Mouse (Mus musculus) erythroblast, adult 5-6 weeks (primary cell): ENCODE data around the gene Dohh. TPM values are rescaled to one million over a fixed set of nuclear protein-coding genes. Genes with fewer than 3 reads are reported as not detected.

ENCODE experiments used
- total RNA-seq, 2 experiments: library from RNA; stranded (forward) in 1 of 2; stranded (reverse) in 1 of 2; fragments of 150-400 nt in 1 of 2; fragments of 200-764, 138-1000 nt in 1 of 2; gene quantifications; 2 replicates each; pipeline versions ENCODE4 v1.2.3 to v1.2.4; 2015 to 2017; ENCODE audit warnings: low replicate concordance in 2 of 2

The Dohh gene
- total RNA-seq, 2 experiments from 2014 or later: 10.4 to 33.7 TPM

Other genes with a start within 250 kb of the Dohh start
Only the 30 nearest of the 35 such genes appear.
- 4.4 and 11.3 TPM in 2 replicates for gene Pias4, start 216.5 kb upstream of the Dohh start, total RNA-seq (2015; ENCODE audit: low replicate concordance)
- 12.3 and 19.3 TPM in 2 replicates for gene Pias4, start 216.5 kb upstream of the Dohh start, total RNA-seq (2017; ENCODE audit: low replicate concordance)
- 227 and 267 TPM in 2 replicates for gene Eef2, start 207.8 kb upstream of the Dohh start, total RNA-seq (2015; ENCODE audit: low replicate concordance)
- gene Eef2, start 207.8 kb upstream of the Dohh start, total RNA-seq (2017; ENCODE audit: low replicate concordance): 388 and 458 TPM in 2 replicates
- 3.3 and 7.3 TPM in 2 replicates for gene Dapk3, start 201.4 kb upstream of the Dohh start, total RNA-seq (2015; ENCODE audit: low replicate concordance)
- gene Dapk3, start 201.4 kb upstream of the Dohh start, total RNA-seq (2017; ENCODE audit: low replicate concordance): 10.8 and 11.8 TPM in 2 replicates
- not detected in 2 replicates for gene 4930442H23Rik, start 200.6 kb upstream of the Dohh start, total RNA-seq (2015; ENCODE audit: low replicate concordance)
- gene 4930442H23Rik, start 200.6 kb upstream of the Dohh start, total RNA-seq (2017; ENCODE audit: low replicate concordance): not detected in 2 replicates
- not detected in 2 replicates for gene Nmrk2, start 182.4 kb upstream of the Dohh start, total RNA-seq (2015; ENCODE audit: low replicate concordance)
- not detected in 2 replicates for gene Nmrk2, start 182.4 kb upstream of the Dohh start, total RNA-seq (2017; ENCODE audit: low replicate concordance)
- not detected in 2 replicates for gene Atcay, start 153.6 kb upstream of the Dohh start, total RNA-seq (2015; ENCODE audit: low replicate concordance)
- gene Atcay, start 153.6 kb upstream of the Dohh start, total RNA-seq (2017; ENCODE audit: low replicate concordance): not detected in 2 replicates
- gene Zfr2, start 151.3 kb upstream of the Dohh start, total RNA-seq (2015; ENCODE audit: low replicate concordance): not detected in 2 replicates
- not detected in 2 replicates for gene Zfr2, start 151.3 kb upstream of the Dohh start, total RNA-seq (2017; ENCODE audit: low replicate concordance)
- 0.42 and 0.96 TPM in 2 replicates for gene Matk, start 131.5 kb upstream of the Dohh start, total RNA-seq (2015; ENCODE audit: low replicate concordance)
- 4.3 TPM in 2 replicates for gene Matk, start 131.5 kb upstream of the Dohh start, total RNA-seq (2017; ENCODE audit: low replicate concordance)
- gene Mrpl54, start 117.5 kb upstream of the Dohh start, total RNA-seq (2015; ENCODE audit: low replicate concordance): 6.3 and 56.3 TPM in 2 replicates
- gene Mrpl54, start 117.5 kb upstream of the Dohh start, total RNA-seq (2017; ENCODE audit: low replicate concordance): 23.1 and 36.6 TPM in 2 replicates
- gene Apba3, start 117.5 kb upstream of the Dohh start, total RNA-seq (2015; ENCODE audit: low replicate concordance): 3.3 and 4.4 TPM in 2 replicates
- gene Apba3, start 117.5 kb upstream of the Dohh start, total RNA-seq (2017; ENCODE audit: low replicate concordance): 4.3 and 10.8 TPM in 2 replicates
- 3.3 TPM in 1 of 2 replicates, not detected in the other for gene Tjp3, start 92.8 kb upstream of the Dohh start, total RNA-seq (2015; ENCODE audit: low replicate concordance)
- gene Tjp3, start 92.8 kb upstream of the Dohh start, total RNA-seq (2017; ENCODE audit: low replicate concordance): 0.60 and 1.7 TPM in 2 replicates
- gene Pip5k1c, start 91.5 kb upstream of the Dohh start, total RNA-seq (2015; ENCODE audit: low replicate concordance): 9.6 and 11.3 TPM in 2 replicates
- 10.8 and 11.3 TPM in 2 replicates for gene Pip5k1c, start 91.5 kb upstream of the Dohh start, total RNA-seq (2017; ENCODE audit: low replicate concordance)
- gene Cactin, start 63.3 kb upstream of the Dohh start, total RNA-seq (2015; ENCODE audit: low replicate concordance): 5.6 and 6.1 TPM in 2 replicates
- gene Cactin, start 63.3 kb upstream of the Dohh start, total RNA-seq (2017; ENCODE audit: low replicate concordance): 18.0 and 27.7 TPM in 2 replicates
- not detected in 2 replicates for gene Tbxa2r, start 55.7 kb upstream of the Dohh start, total RNA-seq (2015; ENCODE audit: low replicate concordance)
- gene Tbxa2r, start 55.7 kb upstream of the Dohh start, total RNA-seq (2017; ENCODE audit: low replicate concordance): not detected in 2 replicates
- gene Gipc3, start 41.2 kb upstream of the Dohh start, total RNA-seq (2015; ENCODE audit: low replicate concordance): not detected in 2 replicates
- not detected in 2 replicates for gene Gipc3, start 41.2 kb upstream of the Dohh start, total RNA-seq (2017; ENCODE audit: low replicate concordance)
- gene Hmg20b, start 33.9 kb upstream of the Dohh start, total RNA-seq (2015; ENCODE audit: low replicate concordance): 9.2 and 14.6 TPM in 2 replicates
- 14.1 and 30.2 TPM in 2 replicates for gene Hmg20b, start 33.9 kb upstream of the Dohh start, total RNA-seq (2017; ENCODE audit: low replicate concordance)
- 1.9 and 2.5 TPM in 2 replicates for gene Mfsd12, start 26.9 kb upstream of the Dohh start, total RNA-seq (2015; ENCODE audit: low replicate concordance)
- 8.7 and 10.6 TPM in 2 replicates for gene Mfsd12, start 26.9 kb upstream of the Dohh start, total RNA-seq (2017; ENCODE audit: low replicate concordance)
- gene 4930404N11Rik, start 18.6 kb upstream of the Dohh start, total RNA-seq (2015; ENCODE audit: low replicate concordance): 15.6 and 27.0 TPM in 2 replicates
- gene 4930404N11Rik, start 18.6 kb upstream of the Dohh start, total RNA-seq (2017; ENCODE audit: low replicate concordance): 35.7 and 41.5 TPM in 2 replicates
- gene Fzr1, start 5.9 kb upstream of the Dohh start, total RNA-seq (2015; ENCODE audit: low replicate concordance): 286 and 325 TPM in 2 replicates
- 463 and 486 TPM in 2 replicates for gene Fzr1, start 5.9 kb upstream of the Dohh start, total RNA-seq (2017; ENCODE audit: low replicate concordance)
- 2.5 and 3.7 TPM in 2 replicates for gene Gm48551, start within 50 bp of the Dohh start, total RNA-seq (2015; ENCODE audit: low replicate concordance)
- gene Gm48551, start within 50 bp of the Dohh start, total RNA-seq (2017; ENCODE audit: low replicate concordance): 1.3 TPM in 1 of 2 replicates, not detected in the other
- gene Gm48552, start 4.6 kb downstream of the Dohh start, total RNA-seq (2015; ENCODE audit: low replicate concordance): not detected in 2 replicates
- gene Gm48552, start 4.6 kb downstream of the Dohh start, total RNA-seq (2017; ENCODE audit: low replicate concordance): 5.6 TPM in 1 of 2 replicates, not detected in the other
- 5.4 TPM in 1 of 2 replicates, not detected in the other for gene Smim24, start 8.6 kb downstream of the Dohh start, total RNA-seq (2015; ENCODE audit: low replicate concordance)
- 1.8 and 3.8 TPM in 2 replicates for gene Smim24, start 8.6 kb downstream of the Dohh start, total RNA-seq (2017; ENCODE audit: low replicate concordance)
- gene Nfic, start 71.2 kb downstream of the Dohh start, total RNA-seq (2015; ENCODE audit: low replicate concordance): 13.4 and 23.8 TPM in 2 replicates
- gene Nfic, start 71.2 kb downstream of the Dohh start, total RNA-seq (2017; ENCODE audit: low replicate concordance): 0.84 and 8.2 TPM in 2 replicates
- gene Celf5, start 98.3 kb downstream of the Dohh start, total RNA-seq (2015; ENCODE audit: low replicate concordance): not detected in 2 replicates
- gene Celf5, start 98.3 kb downstream of the Dohh start, total RNA-seq (2017; ENCODE audit: low replicate concordance): 0.68 TPM in 1 of 2 replicates, not detected in the other
- 8.1 and 46.4 TPM in 2 replicates for gene Ncln, start 112.0 kb downstream of the Dohh start, total RNA-seq (2015; ENCODE audit: low replicate concordance)
- gene Ncln, start 112.0 kb downstream of the Dohh start, total RNA-seq (2017; ENCODE audit: low replicate concordance): 10.8 and 12.8 TPM in 2 replicates
- gene S1pr4, start 115.7 kb downstream of the Dohh start, total RNA-seq (2015; ENCODE audit: low replicate concordance): 2.9 and 4.6 TPM in 2 replicates
- gene S1pr4, start 115.7 kb downstream of the Dohh start, total RNA-seq (2017; ENCODE audit: low replicate concordance): 2.1 and 6.0 TPM in 2 replicates
- gene Gna15, start 139.8 kb downstream of the Dohh start, total RNA-seq (2015; ENCODE audit: low replicate concordance): 2.1 and 12.1 TPM in 2 replicates
- gene Gna15, start 139.8 kb downstream of the Dohh start, total RNA-seq (2017; ENCODE audit: low replicate concordance): 6.3 and 14.8 TPM in 2 replicates
- 1.9 and 2.1 TPM in 2 replicates for gene Gna11, start 160.8 kb downstream of the Dohh start, total RNA-seq (2015; ENCODE audit: low replicate concordance)
- 5.9 and 10.9 TPM in 2 replicates for gene Gna11, start 160.8 kb downstream of the Dohh start, total RNA-seq (2017; ENCODE audit: low replicate concordance)
- 68.5 and 77.8 TPM in 2 replicates for gene Aes, start 175.1 kb downstream of the Dohh start, total RNA-seq (2015; ENCODE audit: low replicate concordance)
- gene Aes, start 175.1 kb downstream of the Dohh start, total RNA-seq (2017; ENCODE audit: low replicate concordance): 31.4 and 81.9 TPM in 2 replicates
- gene Tle2, start 190.1 kb downstream of the Dohh start, total RNA-seq (2015; ENCODE audit: low replicate concordance): not detected in 2 replicates
- gene Tle2, start 190.1 kb downstream of the Dohh start, total RNA-seq (2017; ENCODE audit: low replicate concordance): not detected in 2 replicates